Mouse (Mus musculus): ENCODE results near the gene Fam124a.

DNA sequence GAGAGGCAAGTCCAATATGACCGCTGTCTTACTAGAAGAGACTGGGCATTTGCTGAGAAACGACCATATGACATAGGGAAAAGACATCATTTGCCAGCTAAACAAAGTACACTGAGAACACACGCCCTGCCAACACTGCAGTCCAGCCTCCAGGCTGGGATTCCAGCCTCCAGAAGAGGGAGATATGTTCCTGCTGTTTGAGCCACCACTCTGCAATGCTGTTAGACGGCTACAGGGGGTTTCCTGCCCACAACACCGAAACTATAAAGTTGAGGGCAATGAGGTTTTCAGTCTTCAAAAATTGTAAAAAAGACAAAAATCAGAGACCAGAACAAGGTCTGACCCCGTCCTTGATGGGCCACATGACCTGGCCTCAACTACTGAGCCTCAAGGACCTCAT lies 83.6 kb downstream of the Fam124a start:
- TF ChIP-seq CTCF (IDR thresholded peaks at IDR 0.05; ENCODE audit: control insufficient read depth, insufficient read depth, insufficient read length), result no peak
- no peak for TF ChIP-seq MYOG (IDR thresholded peaks at IDR 0.05; ENCODE audit: control insufficient read depth, extremely low read depth, insufficient read length)
- TF ChIP-seq FOSL1 (IDR thresholded peaks at IDR 0.05; ENCODE audit: insufficient read depth, low read length, poor library complexity, severe bottlenecking), result no peak
- no peak for TF ChIP-seq MAX (IDR thresholded peaks at IDR 0.05)

All from C2C12 (cell line).